Mouse (Mus musculus) limb, embryonic 14.5 days (tissue): ENCODE measurements around the gene Actr10. TPM values are rescaled to one million over a fixed set of nuclear protein-coding genes. Genes with fewer than 3 reads are reported as not detected.

Source experiments
- ATAC-seq: fragments of 200-750 bp; cut with Nextera tagmentation; 2 replicates; pipeline ENCODE4 v1.8.0; 2017; ENCODE audit warnings: low read depth, moderate number of reproducible peaks, moderate TSS enrichment; ENCODE audit not compliant: low FRiP score
- DNase-seq: peaks from one replicate; pipeline ENCODE4 v3.0.0-alpha.2; 2015; ENCODE audit warnings: low spot score
- H3K27ac ChIP-seq: fragments of 300-500 bp; sonication (generic); replicated peaks from 2 replicates; pipeline ENCODE4 v1.5.1; 2014; ENCODE audit warnings: low read depth, mild to moderate bottlenecking, low read length, moderate library complexity, mixed read lengths
- H3K27me3 ChIP-seq: fragments of 300-500 bp; sonication (generic); 2 replicates; pipeline ENCODE4 v1.6.1; 2014; ENCODE audit warnings: low read length, mixed read lengths; ENCODE audit not compliant: control insufficient read depth, insufficient read depth
- H3K36me3 ChIP-seq: fragments of 300-500 bp; sonication (generic); 2 replicates; pipeline ENCODE4 v1.6.1; 2014; ENCODE audit warnings: mild to moderate bottlenecking, low read length, moderate library complexity, mixed read lengths; ENCODE audit not compliant: control insufficient read depth, insufficient read depth
- H3K4me1 ChIP-seq: fragments of 300-500 bp; sonication (generic); 2 replicates; pipeline ENCODE4 v1.6.1; 2014; ENCODE audit warnings: antibody characterized with exemption, low read length, mixed read lengths; ENCODE audit not compliant: control insufficient read depth, insufficient read depth
- H3K4me2 ChIP-seq: fragments of 300-500 bp; sonication (generic); replicated peaks from 2 replicates; pipeline ENCODE4 v1.6.1; 2014; ENCODE audit warnings: low read depth, mild to moderate bottlenecking, low read length, moderate library complexity; ENCODE audit not compliant: severe bottlenecking
- H3K4me3 ChIP-seq: fragments of 300-500 bp; sonication (generic); replicated peaks from 2 replicates; pipeline ENCODE4 v1.5.1; 2014; ENCODE audit warnings: low read length
- H3K9ac ChIP-seq: fragments of 300-500 bp; sonication (generic); 2 replicates; pipeline ENCODE4 v1.6.1; 2014; ENCODE audit warnings: mild to moderate bottlenecking, low read depth, low read length, moderate library complexity; ENCODE audit not compliant: severe bottlenecking
- H3K9me3 ChIP-seq: fragments of 300-500 bp; sonication (generic); 2 replicates; pipeline ENCODE4 v1.6.1; 2016; ENCODE audit warnings: low read length; ENCODE audit not compliant: control insufficient read depth
- POLR2A ChIP-seq: fragments of 200-500 bp; IDR thresholded peaks from 2 replicates; pipeline ENCODE4 v1.8.0; 2012; ENCODE audit warnings: inconsistent platforms, mild to moderate bottlenecking, moderate library complexity, borderline replicate concordance; ENCODE audit not compliant: insufficient read depth, insufficient read length; ENCODE audit errors: extremely low read depth
- WGBS: fragments of 180-500 bp; shearing (Covaris S2); extraction: QIAGEN DNeasy Blood & Tissue Kit; methylation state at CpG from one replicate; pipeline ENCODE4 v1.1.7; 2014; 5-methylcytosine and 5-hydroxymethylcytosine counted together
- polyA plus RNA-seq, 2 experiments: library from polyadenylated mRNA; depleted of rRNA in 1 of 2; stranded (reverse) in 1 of 2; unstranded in 1 of 2; fragments of >200 nt; fragmentation: Nextera tagmentation in 1 of 2; extraction: Ambion mirVana in 1 of 2; gene quantifications; 2 replicates each; pipeline versions ENCODE4 v1.2.1 to v1.2.3; 2012 to 2014

Gene Actr10
- polyA plus RNA-seq, 2 experiments = 91.6 to 264 TPM

GRCm38 (mm10) chr12:70910241-70910720, 27.4 kb upstream of the Actr10 start:
- Histone ChIP-seq H3K9ac (no peak overlapping the region), H3K9me3 (0 out of 2 replicates have a peak, but pooled peaks cover 6% of the 10 kb centered on the region), H3K4me1 (no peaks in the 10 kb centered on the region), H3K27ac (no peak overlapping the region), H3K27me3 (no peaks in the 10 kb centered on the region), H3K4me3 (no peak overlapping the region), H3K4me2 (no peak overlapping the region), H3K36me3 (no peaks in the 10 kb centered on the region)
- WGBS = 12% methylated on average over 9 of the region's 9 CpGs
- ATAC-seq (peak; percentile 36; the same call in 1 of the 2 replicates), DNase-seq (peak; percentile 83)
- no peak for TF ChIP-seq POLR2A

- H3K27me3 ChIP-seq = no peaks in the 10 kb centered on the region
- TF ChIP-seq POLR2A = no peak
- H3K9me3 ChIP-seq = 0 out of 2 replicates have a peak, but pooled peaks cover 4% of the 10 kb centered on the region
- WGBS = 8% methylated on average over 5 of the region's 5 CpGs
- no peak overlapping the region for H3K4me2 ChIP-seq
- H3K4me3 ChIP-seq = no peak overlapping the region
- no peaks in the 10 kb centered on the region for H3K36me3 ChIP-seq
- H3K9ac ChIP-seq = no peak overlapping the region
- H3K27ac ChIP-seq = no peak overlapping the region
- H3K4me1 ChIP-seq = no peaks in the 10 kb centered on the region
- DNase-seq (peak; percentile 85), ATAC-seq (peak; percentile 60; the same call in 1 of the 2 replicates)
Measured at GRCm38 (mm10) chr12:70911029-70911428, 26.6 kb upstream of the Actr10 start.

DNA sequence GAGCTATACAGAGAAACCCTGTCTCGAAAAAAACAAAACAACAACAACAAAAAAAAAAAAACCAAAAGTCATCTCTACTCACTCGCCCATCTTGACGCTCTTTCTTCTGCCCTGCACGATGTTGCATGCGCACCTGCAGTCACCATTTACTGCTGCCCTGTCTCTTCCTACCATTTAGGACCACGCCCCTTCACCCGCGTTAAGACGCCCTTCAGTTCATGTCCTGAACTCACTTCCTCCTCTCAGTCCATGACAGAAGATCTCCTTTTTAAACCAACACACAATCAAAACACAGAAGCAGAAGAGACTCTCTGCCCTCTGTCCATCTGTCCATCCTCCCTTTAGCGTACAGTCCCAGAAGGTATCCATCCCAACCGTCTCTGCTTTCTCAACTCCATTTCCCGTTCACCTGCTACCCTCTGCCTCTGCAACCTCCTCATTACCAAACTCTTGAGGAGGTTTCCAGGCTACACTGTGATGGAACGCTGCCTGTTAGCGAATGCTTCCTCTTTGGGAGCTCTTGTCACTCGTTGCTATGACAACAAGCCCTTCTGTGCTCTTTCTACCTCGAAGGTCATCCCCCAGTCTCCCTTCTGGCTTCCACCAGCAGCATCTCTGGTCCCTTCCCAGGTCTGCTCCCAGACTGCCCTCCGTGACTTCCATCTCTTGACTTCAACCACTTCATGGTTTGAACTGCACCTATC, 25.8 kb upstream of the Actr10 start:
- Histone ChIP-seq H3K9me3 (no peaks in the 10 kb centered on the region), H3K36me3 (no peaks in the 10 kb centered on the region), H3K27ac (no peak overlapping the region), H3K9ac (no peak overlapping the region), H3K4me2 (no peak overlapping the region), H3K27me3 (no peaks in the 10 kb centered on the region), H3K4me1 (no peaks in the 10 kb centered on the region), H3K4me3 (no peak overlapping the region)
- ATAC-seq (no peak), DNase-seq (no peak)
- WGBS = 75% methylated on average over 17 of the region's 17 CpGs
- no peak for TF ChIP-seq POLR2A

DNA sequence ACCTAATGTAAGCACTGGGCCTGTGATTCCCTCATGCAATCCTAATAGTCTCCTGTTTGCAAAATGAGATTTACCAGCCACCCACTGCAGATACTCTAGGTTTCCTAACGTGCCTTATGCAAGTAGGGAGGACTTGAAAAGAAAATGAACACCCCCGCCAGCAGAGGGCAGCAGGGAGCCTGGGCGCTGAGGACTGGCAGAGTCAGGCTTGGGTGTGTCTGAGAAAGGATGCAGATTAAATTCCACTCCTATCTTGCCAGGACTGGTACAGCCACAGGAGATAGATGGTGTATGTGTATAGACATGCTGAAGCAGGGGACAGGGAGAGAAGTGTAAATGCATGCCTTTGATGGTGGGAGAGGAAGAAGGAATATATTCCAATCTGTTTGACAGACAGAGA, 24.2 kb upstream of the Actr10 start:
- Histone ChIP-seq H3K9ac (no peak overlapping the region), H3K9me3 (no peaks in the 10 kb centered on the region), H3K4me2 (no peak overlapping the region), H3K36me3 (no peaks in the 10 kb centered on the region), H3K4me1 (no peaks in the 10 kb centered on the region), H3K27me3 (no peaks in the 10 kb centered on the region), H3K27ac (no peak overlapping the region), H3K4me3 (no peak overlapping the region)
- TF ChIP-seq POLR2A = no peak
- WGBS = 54% methylated on average over 3 of the region's 3 CpGs
- DNase-seq = no peak
- ATAC-seq = no peak

DNA sequence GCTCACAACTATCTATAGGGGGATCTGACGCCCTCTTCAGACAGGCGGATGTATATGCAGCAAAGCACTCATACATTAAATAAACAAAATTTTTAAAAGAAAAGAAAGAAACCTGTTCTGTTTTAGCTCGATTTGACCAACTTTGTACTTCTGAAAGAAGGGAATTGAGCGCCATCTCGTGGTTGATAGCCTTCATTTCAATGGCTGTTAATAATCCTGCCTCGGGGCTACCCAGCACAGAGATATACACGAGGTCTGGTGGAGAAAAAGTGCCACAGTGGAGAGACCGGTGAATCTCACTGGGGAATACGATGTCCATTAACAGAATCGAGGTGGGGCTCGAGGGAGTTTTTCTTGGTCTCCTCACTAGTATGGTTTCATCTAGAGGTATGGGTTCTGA, 23.3 kb upstream of the Actr10 start:
- H3K27me3 ChIP-seq = no peaks in the 10 kb centered on the region
- no peak for TF ChIP-seq POLR2A
- no peak overlapping the region for H3K9ac ChIP-seq
- DNase-seq = peak; percentile 78
- no peaks in the 10 kb centered on the region for H3K4me1 ChIP-seq
- no peak overlapping the region for H3K4me3 ChIP-seq
- WGBS = 48% methylated on average over 11 of the region's 11 CpGs
- no peak overlapping the region for H3K4me2 ChIP-seq
- no peak for ATAC-seq
- no peak overlapping the region for H3K27ac ChIP-seq
- no peaks in the 10 kb centered on the region for H3K36me3 ChIP-seq
- H3K9me3 ChIP-seq = no peaks in the 10 kb centered on the region

- DNase-seq (no peak), ATAC-seq (no peak)
- Histone ChIP-seq H3K4me2 (no peak overlapping the region), H3K4me1 (no peaks in the 10 kb centered on the region), H3K9me3 (no peaks in the 10 kb centered on the region), H3K36me3 (no peaks in the 10 kb centered on the region), H3K27me3 (no peaks in the 10 kb centered on the region), H3K9ac (no peak overlapping the region), H3K27ac (no peak overlapping the region), H3K4me3 (no peak overlapping the region)
- no peak for TF ChIP-seq POLR2A
- WGBS = 80% methylated on average over 4 of the region's 4 CpGs
Measured at GRCm38 (mm10) chr12:70929781-70930180, 7.9 kb upstream of the Actr10 start.
